In genomic region chr7:130695669-130696338, GRCm38 (mm10) we compare ENCODE assay signal across 11 mouse cellular contexts.
DNase-seq lines count a peak whose midpoint lies in the region; ATAC-seq and TF ChIP-seq lines count a peak whose summit lies in the region.
"Had no signal": no experiment of that assay in that cellular context is flagged by ENCODE, and none has a peak within 500 bp of the region (broad histone marks: within the 10 kb centered on the region; RNA-seq: fewer than 3 reads in every experiment).

No protein-coding gene starts in this region.

- H3K9me3 ChIP-seq in heart, embryonic 16.5 days (replicated peaks; ENCODE audit: control insufficient read depth, low read length) = no peaks in the 10 kb centered on the region
- H3K9me3 ChIP-seq in forebrain, embryonic 16.5 days (ENCODE audit: control insufficient read depth, low read length) = no peaks in the 10 kb centered on the region
- H3K9me3 ChIP-seq in midbrain, embryonic 13.5 days = no peaks in the 10 kb centered on the region

- H3K4me2 ChIP-seq in heart, embryonic 16.5 days (ENCODE audit: low read depth, low read length) = no peak overlapping the region
- peak overlapping the region; percentile 57 for H3K4me2 ChIP-seq in forebrain, embryonic 16.5 days (ENCODE audit: low read length)
- H3K4me2 ChIP-seq in midbrain, embryonic 13.5 days (replicated peaks) = peak overlapping the region; percentile 88

- H3K4me1 ChIP-seq in heart, embryonic 16.5 days (ENCODE audit: control insufficient read depth, insufficient read depth, low read length) = peaks cover 67% of the 10 kb centered on the region
- peaks cover 38% of the 10 kb centered on the region for H3K4me1 ChIP-seq in forebrain, embryonic 16.5 days (replicated peaks; ENCODE audit: control insufficient read depth, insufficient read depth, low read length)
- peaks cover 68% of the 10 kb centered on the region for H3K4me1 ChIP-seq in midbrain, embryonic 13.5 days (replicated peaks)

- H3K27me3 ChIP-seq in heart, embryonic 16.5 days (ENCODE audit: control insufficient read depth, insufficient read depth, low read length) = no peaks in the 10 kb centered on the region
- H3K27me3 ChIP-seq in Patski = no peaks in the 10 kb centered on the region
- no peaks in the 10 kb centered on the region for H3K27me3 ChIP-seq in forebrain, embryonic 16.5 days (replicated peaks; ENCODE audit: control insufficient read depth, insufficient read depth, low read length)
- no peaks in the 10 kb centered on the region for H3K27me3 ChIP-seq in midbrain, embryonic 13.5 days

- H3K4me3 ChIP-seq in heart, embryonic 16.5 days (ENCODE audit: low read length) = no peak overlapping the region
- no peak overlapping the region for H3K4me3 ChIP-seq in forebrain, embryonic 16.5 days (replicated peaks; ENCODE audit: low read length)
- peak overlapping the region; percentile 92 for H3K4me3 ChIP-seq in midbrain, embryonic 13.5 days (replicated peaks)

- CTCF ChIA-PET in Patski (lab: Charles Lee) = interaction anchor here (1.0 to 2.0 kb wide), 5 partner anchors 13 to 67 kb away, joined by 3 to 5 read pairs (median 3); no protein-coding TSS in a partner anchor

- POLR2A ChIA-PET in Patski (lab: Charles Lee) = no interaction called here

- H3K9ac ChIP-seq in heart, embryonic 16.5 days (ENCODE audit: low read length) = no peak overlapping the region
- no peak overlapping the region for H3K9ac ChIP-seq in forebrain, embryonic 16.5 days (replicated peaks; ENCODE audit: low read depth, low read length)
- H3K9ac ChIP-seq in midbrain, embryonic 13.5 days (replicated peaks) = peak overlapping the region; percentile 99

- intact Hi-C loops in heart, postnatal 36 days (cut with DNase I) = no loop called here

- ATAC-seq in heart, embryonic 16.5 days (replicated peaks; ENCODE audit: extremely low read depth, insufficient read depth, low FRiP score) = no peak
- ATAC-seq in Patski = peak; percentile 86
- no peak for ATAC-seq in forebrain, embryonic 16.5 days
- no peak for ATAC-seq in midbrain, embryonic 13.5 days
- ATAC-seq in megakaryocyte progenitor cell, adult 5-6 weeks (replicated peaks; ENCODE audit: poor library complexity) = no peak

- H3K27ac ChIP-seq in heart, embryonic 16.5 days (ENCODE audit: low read length) = peak overlapping the region; percentile 8; the same call in 1 of the 2 replicates
- H3K27ac ChIP-seq in forebrain, embryonic 16.5 days (ENCODE audit: low read length) = no peak overlapping the region
- peak overlapping the region; percentile 4 for H3K27ac ChIP-seq in midbrain, embryonic 13.5 days

- no peak for TF ChIP-seq CTCF in Patski (IDR thresholded peaks at IDR 0.05)

- in situ Hi-C loops in Patski (cut with MboI; ENCODE audit: low pct_unique_long_range_greater_than_20kb) = loop anchor here (5.0 kb wide), 1 partner anchor 501 kb away; no protein-coding TSS in a partner anchor

- no peak for DNase-seq in heart, postnatal 36 days
- no peak for DNase-seq in Patski (ENCODE audit: low read depth, low spot score)
- no peak for DNase-seq in spleen, adult 18-20 months
- no peak for DNase-seq in adrenal gland, adult (ENCODE audit: inconsistent age in 2 of 2, low spot score in 1 of 2)
- DNase-seq: kidney, postnatal 36 days; lung, postnatal 4 days; thymus, postnatal 36 days had no signal

- peaks cover 3% of the 10 kb centered on the region; the same call in 1 of the 2 replicates for H3K36me3 ChIP-seq in heart, embryonic 16.5 days (ENCODE audit: control insufficient read depth, insufficient read depth)
- H3K36me3 ChIP-seq in forebrain, embryonic 16.5 days (ENCODE audit: control insufficient read depth, insufficient read depth) = no peaks in the 10 kb centered on the region
- H3K36me3 ChIP-seq in midbrain, embryonic 13.5 days = peaks cover 15% of the 10 kb centered on the region

- WGBS in heart, embryonic 16.5 days = 69% methylated on average over 13 of the region's 13 CpGs
- 67% methylated on average over 13 of the region's 13 CpGs for WGBS in forebrain, embryonic 16.5 days
- WGBS in midbrain, embryonic 13.5 days = 70% methylated on average over 13 of the region's 13 CpGs
